Mouse (Mus musculus) forebrain, embryonic 10.5 days (tissue): Measurements from ENCODE around the gene Cd164. TPM values are rescaled to one million over a fixed set of nuclear protein-coding genes. Genes with fewer than 3 reads are reported as not detected.
A peak's percentile ranks its signal among the peaks of the same experiment; 100 is the strongest.

ENCODE experiments used
- DNase-seq: peaks from one replicate; pipeline ENCODE4 v3.0.0-alpha.2; 2017; ENCODE audit warnings: low spot score; ENCODE audit errors: extremely low spot score
- H3K27ac ChIP-seq: fragments of 300-500 bp; sonication (generic); 2 replicates; pipeline ENCODE4 v1.5.1; 2016; ENCODE audit warnings: mild to moderate bottlenecking
- H3K27me3 ChIP-seq: fragments of 300-500 bp; sonication (generic); 2 replicates; pipeline ENCODE4 v1.6.1; 2016; ENCODE audit warnings: mild to moderate bottlenecking; ENCODE audit not compliant: poor library complexity, severe bottlenecking
- H3K36me3 ChIP-seq: fragments of 300-500 bp; sonication (generic); replicated peaks from 2 replicates; pipeline ENCODE4 v1.6.1; 2016; ENCODE audit warnings: mild to moderate bottlenecking, moderate library complexity
- H3K4me1 ChIP-seq: fragments of 300-500 bp; sonication (generic); 2 replicates; pipeline ENCODE4 v1.6.1; 2016
- H3K4me3 ChIP-seq: fragments of 300-500 bp; sonication (generic); 2 replicates; pipeline ENCODE4 v1.5.1; 2016; ENCODE audit warnings: mild to moderate bottlenecking, moderate library complexity
- H3K9me3 ChIP-seq: fragments of 300-500 bp; sonication (generic); 2 replicates; pipeline ENCODE4 v1.6.1; 2016; ENCODE audit warnings: mild to moderate bottlenecking, moderate library complexity
- WGBS: fragments of 180-500 bp; shearing (Covaris S2); methylation state at CpG from one replicate; pipeline ENCODE4 v1.1.7; 2016; 5-methylcytosine and 5-hydroxymethylcytosine counted together
- polyA plus RNA-seq: library from polyadenylated mRNA; unstranded; fragments of >200 nt; fragmentation: Nextera tagmentation; extraction: Ambion mirVana; gene quantifications from 2 replicates; pipeline ENCODE4 v1.2.1, GENCODE M21; 2016

Gene Cd164
- polyA plus RNA-seq, 1 experiment from 2014 or later: 125 TPM

DNA sequence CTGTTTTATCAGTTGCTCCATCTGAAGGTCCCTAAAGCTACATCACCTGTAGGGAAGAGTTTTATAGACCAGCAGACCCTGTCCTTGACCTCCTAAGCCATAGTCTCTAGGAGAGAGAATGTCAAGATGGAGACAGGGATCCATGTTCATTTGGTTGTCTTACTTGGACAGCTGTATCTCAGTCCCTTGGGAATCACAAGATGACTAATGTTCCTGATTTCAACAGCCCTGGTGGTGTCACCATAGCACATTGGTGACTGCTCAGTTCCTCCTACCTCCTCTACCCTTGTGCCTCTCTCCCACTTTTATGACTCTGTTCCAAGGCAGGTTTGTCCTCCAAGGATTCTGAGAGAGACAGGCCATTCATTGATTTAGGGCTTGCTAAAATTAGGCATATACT, 4.3 kb upstream of the Cd164 start:
- DNase-seq: no peak
- peaks cover 6% of the 10 kb centered on the region for H3K4me1 ChIP-seq
- no peaks in the 10 kb centered on the region for H3K36me3 ChIP-seq
- no peaks in the 10 kb centered on the region for H3K9me3 ChIP-seq
- no peaks in the 10 kb centered on the region for H3K27me3 ChIP-seq
- H3K27ac ChIP-seq: no peak overlapping the region
- H3K4me3 ChIP-seq: no peak overlapping the region

DNA sequence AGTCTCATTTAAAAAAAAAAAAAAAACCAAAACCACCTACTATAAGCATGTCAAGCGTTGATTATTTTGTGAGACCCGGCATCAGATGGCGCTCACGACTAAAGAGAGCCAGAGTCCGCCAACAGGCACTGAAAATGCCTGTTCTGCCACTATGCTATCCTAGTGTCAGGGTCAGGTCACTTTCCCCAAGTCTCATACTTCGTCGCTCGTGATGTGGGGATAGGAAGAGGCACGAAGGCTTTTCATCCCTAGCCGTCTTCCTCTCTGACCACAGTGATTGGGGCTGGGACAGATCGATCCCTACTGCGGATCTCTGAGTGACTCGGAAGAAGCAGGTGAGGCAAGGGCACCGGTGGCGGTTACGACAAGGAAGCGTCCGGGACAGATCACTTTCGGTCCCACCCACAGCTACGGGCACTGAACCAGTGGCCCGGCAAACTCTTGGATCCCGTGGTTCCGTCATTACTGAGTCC, 670 bp upstream of the Cd164 start:
- Histone ChIP-seq H3K4me1 (peaks cover 36% of the 10 kb centered on the region), H3K9me3 (no peaks in the 10 kb centered on the region), H3K36me3 (peaks cover 11% of the 10 kb centered on the region), H3K27me3 (no peaks in the 10 kb centered on the region), H3K4me3 (peak overlapping the region; percentile 94), H3K27ac (peak overlapping the region; percentile 99)
- WGBS: 0% methylated on average over 23 of the region's 23 CpGs
- DNase-seq: no peak

DNA sequence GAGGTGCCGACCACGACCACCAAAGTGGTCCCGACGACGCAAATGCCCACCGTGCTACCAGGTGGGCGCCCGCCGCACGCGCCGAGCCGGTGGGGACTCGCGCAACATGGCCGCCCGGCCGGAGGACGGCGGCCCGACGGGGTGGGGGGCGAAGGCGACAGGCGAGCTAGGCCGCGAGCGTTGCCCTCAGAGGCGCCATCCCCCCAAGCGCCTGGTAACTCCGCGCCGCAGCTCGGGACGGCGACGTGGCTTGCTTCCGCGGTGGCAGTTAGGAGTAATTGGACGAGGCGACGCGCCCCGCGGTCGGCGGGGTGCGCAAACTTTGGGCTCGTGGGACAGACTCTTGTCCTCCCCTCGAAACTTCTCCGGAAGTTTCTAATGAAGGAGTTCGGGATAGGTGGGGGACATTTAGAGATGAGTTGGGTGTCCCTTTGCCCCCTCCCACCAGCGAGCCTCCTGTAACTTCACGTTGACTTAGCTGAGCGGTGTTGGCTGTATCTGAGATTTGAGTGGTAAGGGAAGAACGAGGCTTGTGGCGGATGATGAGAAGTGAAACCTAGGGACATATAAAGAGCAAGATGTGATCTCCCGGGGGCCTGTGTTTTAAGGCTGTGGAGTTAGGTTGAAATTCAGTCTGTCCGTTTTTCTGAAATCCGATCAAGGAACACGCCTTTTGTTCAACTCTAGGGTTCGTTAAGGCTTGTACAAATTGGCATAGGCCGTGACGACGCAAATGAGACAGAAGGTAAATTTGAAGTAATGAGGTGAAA, 611 bp downstream of the Cd164 start:
- H3K36me3 ChIP-seq: peaks cover 24% of the 10 kb centered on the region
- under 1% methylated on average over 65 of the region's 65 CpGs for WGBS
- no peaks in the 10 kb centered on the region for H3K27me3 ChIP-seq
- H3K27ac ChIP-seq: peak overlapping the region; percentile 99
- H3K4me1 ChIP-seq: peaks cover 36% of the 10 kb centered on the region
- peak overlapping the region; percentile 94 for H3K4me3 ChIP-seq
- peak; percentile 68 for DNase-seq
- H3K9me3 ChIP-seq: no peaks in the 10 kb centered on the region

DNA sequence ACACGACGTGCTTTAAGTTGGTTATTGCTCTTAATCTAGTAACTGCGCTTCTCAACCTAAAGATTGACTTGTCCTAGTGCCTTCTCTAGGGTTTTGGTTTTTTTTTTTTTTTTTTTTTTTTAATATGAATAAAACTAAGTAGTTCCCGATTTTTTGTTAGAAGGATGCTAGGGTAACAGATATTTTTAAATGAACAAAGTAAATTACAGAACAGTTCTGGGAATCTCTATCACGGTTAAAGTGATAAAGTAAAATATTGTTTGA, 1.1 kb downstream of the Cd164 start:
- Histone ChIP-seq H3K4me3 (peak overlapping the region; percentile 94), H3K27ac (peak overlapping the region; percentile 99), H3K27me3 (no peaks in the 10 kb centered on the region), H3K36me3 (peaks cover 29% of the 10 kb centered on the region), H3K4me1 (peaks cover 36% of the 10 kb centered on the region), H3K9me3 (no peaks in the 10 kb centered on the region)
- 7% methylated on average over 5 of the region's 5 CpGs for WGBS
- no peak for DNase-seq

DNA sequence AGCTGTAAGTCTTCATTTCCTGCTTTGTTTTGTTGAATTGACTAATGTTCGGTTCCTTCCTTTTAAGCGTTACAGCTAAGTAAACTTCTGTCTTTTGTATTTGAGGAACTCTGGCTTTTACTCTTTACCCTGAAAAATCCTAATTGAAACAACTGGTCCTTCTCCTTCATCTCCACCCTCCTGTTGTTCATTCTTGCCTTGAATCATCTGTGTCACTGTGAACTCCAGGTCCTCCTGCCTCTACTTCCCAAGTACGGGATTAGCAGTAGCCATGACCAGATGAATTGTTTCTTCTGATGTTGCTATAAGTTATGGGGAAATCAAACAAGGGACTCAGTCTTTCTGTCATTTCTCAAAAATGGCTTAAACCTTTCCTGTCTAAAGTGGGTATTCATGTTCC, 4.2 kb downstream of the Cd164 start:
- no peak overlapping the region for H3K27ac ChIP-seq
- WGBS: 88% methylated on average over 3 of the region's 3 CpGs
- no peak overlapping the region for H3K4me3 ChIP-seq
- H3K36me3 ChIP-seq: peaks cover 57% of the 10 kb centered on the region
- no peaks in the 10 kb centered on the region for H3K9me3 ChIP-seq
- H3K4me1 ChIP-seq: peaks cover 29% of the 10 kb centered on the region
- H3K27me3 ChIP-seq: no peaks in the 10 kb centered on the region
- DNase-seq: no peak

DNA sequence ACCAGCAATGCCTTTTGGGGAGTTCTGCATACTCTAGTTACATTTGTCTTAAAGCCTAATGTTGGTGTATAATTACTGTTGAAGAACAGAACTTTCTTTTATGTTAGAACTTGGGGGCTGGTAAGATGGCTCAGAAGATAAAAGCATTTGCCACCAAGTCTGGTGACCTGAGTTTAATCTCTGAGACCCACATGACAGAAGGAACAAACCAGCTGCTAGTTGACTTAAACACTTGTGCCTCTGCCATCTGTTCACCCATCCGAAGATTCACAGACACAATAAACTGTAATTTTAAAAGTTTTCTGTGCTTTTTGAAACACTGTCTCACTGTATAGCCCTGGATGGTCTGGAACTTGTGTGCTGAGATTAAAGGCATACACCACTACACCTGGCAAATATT, 6.5 kb downstream of the Cd164 start:
- Histone ChIP-seq H3K9me3 (no peaks in the 10 kb centered on the region), H3K4me3 (no peak overlapping the region), H3K27me3 (no peaks in the 10 kb centered on the region), H3K27ac (no peak overlapping the region), H3K4me1 (peaks cover 28% of the 10 kb centered on the region), H3K36me3 (peaks cover 81% of the 10 kb centered on the region)
- WGBS: 90% methylated on average over 1 of the region's 1 CpGs
- DNase-seq: no peak

DNA sequence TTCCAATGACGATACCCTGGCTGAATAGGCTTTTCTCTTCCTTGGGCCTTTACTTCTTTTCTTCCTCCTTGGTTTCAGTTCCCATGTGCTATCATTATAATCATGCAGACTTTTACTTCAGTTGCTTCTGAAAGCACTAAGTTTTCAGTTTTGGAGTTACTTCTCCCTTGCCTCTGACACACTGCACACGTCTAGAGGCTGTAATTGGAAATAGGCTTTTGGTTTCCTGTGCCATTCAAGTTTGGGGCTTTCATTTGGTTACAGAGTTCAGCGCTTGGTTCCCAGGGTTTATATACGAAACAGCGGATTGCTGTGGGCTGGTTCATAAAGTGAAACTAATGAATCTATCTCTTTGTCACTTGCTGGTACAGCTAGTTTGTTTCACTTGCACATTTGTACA, 10.8 kb downstream of the Cd164 start:
- Histone ChIP-seq H3K27me3 (no peaks in the 10 kb centered on the region), H3K9me3 (peaks cover 6% of the 10 kb centered on the region; the same call in 1 of the 2 replicates), H3K4me3 (no peak overlapping the region), H3K27ac (no peak overlapping the region), H3K36me3 (peaks cover 98% of the 10 kb centered on the region), H3K4me1 (no peaks in the 10 kb centered on the region)
- WGBS: 93% methylated on average over 5 of the region's 5 CpGs
- DNase-seq: no peak

DNA sequence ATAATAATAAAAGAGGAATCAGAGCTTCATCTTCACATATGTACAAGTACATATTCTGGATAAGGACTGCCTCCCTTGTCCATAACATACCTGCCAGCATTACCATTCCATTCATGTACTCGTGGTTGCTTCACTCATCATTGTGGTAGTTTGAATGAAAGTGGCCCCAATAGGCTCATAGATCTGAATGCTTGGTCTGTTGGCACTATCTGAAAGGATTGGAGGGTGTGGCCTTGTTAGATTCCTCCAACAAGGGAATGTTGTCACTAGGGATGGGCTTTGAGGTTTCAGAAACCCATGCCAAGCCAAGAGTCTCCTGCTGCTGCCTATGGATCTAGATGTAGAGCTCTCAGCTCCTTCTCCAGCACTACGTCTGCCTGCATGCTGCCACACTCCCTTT, 16.8 kb downstream of the Cd164 start:
- Histone ChIP-seq H3K27me3 (no peaks in the 10 kb centered on the region), H3K4me1 (no peaks in the 10 kb centered on the region), H3K27ac (no peak overlapping the region), H3K36me3 (peaks cover 83% of the 10 kb centered on the region), H3K4me3 (no peak overlapping the region), H3K9me3 (peaks cover 9% of the 10 kb centered on the region; the same call in 1 of the 2 replicates)
- no peak for DNase-seq
- 92% methylated on average over 2 of the region's 2 CpGs for WGBS

DNA sequence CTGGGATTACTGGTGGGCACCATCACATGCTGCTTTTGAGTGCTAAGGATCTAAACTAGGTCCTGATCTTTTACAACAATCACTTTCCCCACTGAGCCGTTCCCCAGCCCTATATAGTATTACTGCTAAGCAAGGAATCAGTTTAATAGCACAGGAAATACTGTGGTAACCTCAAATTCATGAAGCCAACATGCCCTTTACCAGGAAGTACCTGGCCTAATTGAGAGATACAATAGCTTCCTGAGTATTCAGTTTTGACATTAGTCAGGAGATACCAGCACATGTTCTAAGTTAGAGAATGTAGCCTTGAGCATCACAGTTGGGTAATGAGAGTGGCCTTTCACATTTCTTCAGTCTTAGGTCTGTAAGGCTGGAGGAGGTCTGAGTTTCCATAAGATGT, 17.5 kb downstream of the Cd164 start:
- Histone ChIP-seq H3K27ac (no peak overlapping the region), H3K27me3 (no peaks in the 10 kb centered on the region), H3K36me3 (peaks cover 76% of the 10 kb centered on the region), H3K9me3 (peaks cover 9% of the 10 kb centered on the region; the same call in 1 of the 2 replicates), H3K4me3 (no peak overlapping the region), H3K4me1 (no peaks in the 10 kb centered on the region)
- 94% methylated on average over 1 of the region's 1 CpGs for WGBS
- DNase-seq: no peak

DNA sequence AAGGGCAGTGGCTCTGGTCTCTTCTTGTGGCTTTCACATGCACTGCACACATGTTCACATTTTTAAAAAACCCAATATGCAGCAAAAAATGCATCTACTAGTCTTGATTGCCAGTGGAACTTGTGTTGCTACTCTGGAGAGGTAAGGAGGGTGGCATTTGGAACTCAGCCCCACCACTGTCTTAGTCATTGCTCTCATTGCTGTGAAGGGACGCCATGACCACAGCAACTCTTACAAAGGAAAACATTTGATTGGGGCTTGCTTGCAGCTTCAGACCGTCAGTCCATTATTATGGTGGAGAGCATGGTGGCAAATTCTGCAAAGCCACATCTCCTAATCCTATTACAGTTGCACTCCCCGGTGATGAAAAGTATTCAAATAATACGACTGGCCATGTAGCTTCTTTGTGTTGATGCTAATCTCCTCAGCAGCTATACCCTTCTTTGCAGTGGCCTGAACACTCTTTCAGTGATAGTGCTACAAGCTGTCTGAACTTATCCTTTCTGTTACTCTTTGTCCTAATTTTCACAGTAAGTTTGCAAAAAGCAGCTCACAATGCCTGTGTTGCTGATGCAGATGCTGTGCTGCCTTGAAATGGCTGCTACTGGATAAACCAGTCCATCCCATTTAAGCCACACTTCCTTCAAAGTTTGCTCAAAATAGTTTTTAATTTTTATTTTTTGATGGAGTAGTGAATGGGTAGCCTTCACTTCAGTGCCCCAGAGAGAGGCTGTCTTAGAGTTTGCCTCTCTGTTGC, 18.2 kb downstream of the Cd164 start:
- H3K36me3 ChIP-seq: peaks cover 69% of the 10 kb centered on the region
- H3K4me3 ChIP-seq: no peak overlapping the region
- H3K27ac ChIP-seq: no peak overlapping the region
- H3K9me3 ChIP-seq: peaks cover 9% of the 10 kb centered on the region; the same call in 1 of the 2 replicates
- H3K4me1 ChIP-seq: no peaks in the 10 kb centered on the region
- H3K27me3 ChIP-seq: no peaks in the 10 kb centered on the region
- WGBS: 71% methylated on average over 4 of the region's 4 CpGs
- no peak for DNase-seq

DNA sequence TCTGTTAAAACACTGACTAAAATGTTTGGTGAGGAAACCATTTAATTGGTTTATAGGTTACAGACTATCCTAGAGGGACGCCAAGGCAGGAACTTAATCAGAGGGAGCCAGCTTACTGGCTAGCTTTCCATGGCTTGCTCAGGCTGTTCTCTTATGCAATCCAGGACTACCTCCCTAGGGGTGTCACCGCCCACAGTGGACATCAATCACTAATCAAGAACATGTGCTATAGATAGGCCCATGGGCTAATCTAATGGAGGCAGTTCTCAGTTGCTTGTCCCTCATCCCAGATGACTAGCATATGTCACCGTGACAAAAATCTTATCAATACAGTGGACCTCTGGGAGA, 18.7 kb downstream of the Cd164 start:
- no peaks in the 10 kb centered on the region for H3K4me1 ChIP-seq
- H3K36me3 ChIP-seq: peaks cover 63% of the 10 kb centered on the region
- H3K27ac ChIP-seq: no peak overlapping the region
- no peak for DNase-seq
- no peaks in the 10 kb centered on the region for H3K27me3 ChIP-seq
- H3K9me3 ChIP-seq: peaks cover 9% of the 10 kb centered on the region; the same call in 1 of the 2 replicates
- WGBS: 90% methylated on average over 3 of the region's 3 CpGs
- H3K4me3 ChIP-seq: no peak overlapping the region

DNA sequence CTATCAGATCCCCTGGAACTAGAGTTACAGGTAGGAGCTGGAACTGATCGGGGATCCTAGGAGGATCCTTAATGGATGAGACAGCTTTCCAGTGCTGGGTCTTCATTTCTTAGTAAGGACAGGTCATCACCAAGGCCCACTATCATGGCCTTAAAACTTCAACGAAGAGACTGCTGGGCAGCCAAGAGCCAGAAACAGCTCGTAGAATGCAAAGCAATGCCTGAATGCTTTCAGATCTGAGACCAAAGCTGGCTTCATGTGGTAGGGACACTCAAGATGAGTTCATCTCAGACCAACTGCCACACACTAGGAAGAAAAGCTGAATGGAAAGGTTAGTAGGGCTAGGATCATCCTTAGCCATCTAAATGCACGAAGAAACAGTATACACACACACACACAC, 19.8 kb downstream of the Cd164 start:
- peaks cover 9% of the 10 kb centered on the region; the same call in 1 of the 2 replicates for H3K9me3 ChIP-seq
- 95% methylated on average over 4 of the region's 4 CpGs for WGBS
- H3K36me3 ChIP-seq: peaks cover 53% of the 10 kb centered on the region
- H3K27me3 ChIP-seq: no peaks in the 10 kb centered on the region
- no peak overlapping the region for H3K27ac ChIP-seq
- peaks cover 2% of the 10 kb centered on the region for H3K4me1 ChIP-seq
- H3K4me3 ChIP-seq: no peak overlapping the region
- no peak for DNase-seq

DNA sequence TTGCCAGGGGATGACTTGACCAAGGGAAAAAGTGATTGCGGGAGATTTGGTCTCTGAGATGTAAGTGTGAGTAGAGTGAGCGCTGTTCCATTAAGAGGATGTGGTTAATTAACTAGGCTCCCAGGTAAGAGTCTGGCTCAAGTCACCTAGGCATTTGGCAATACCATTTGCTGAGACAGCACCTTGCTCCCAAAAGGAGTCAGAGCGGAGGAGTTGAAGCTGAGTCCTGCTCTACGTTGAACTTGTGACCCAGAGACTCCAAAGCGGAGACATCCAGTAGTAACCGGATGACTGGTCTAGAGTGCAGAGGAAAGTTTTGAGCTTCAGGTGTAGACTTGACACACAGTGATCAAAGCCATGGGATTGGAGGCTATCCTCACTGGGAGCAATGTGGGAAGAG, 22.8 kb downstream of the Cd164 start:
- H3K27ac ChIP-seq: no peak overlapping the region
- no peaks in the 10 kb centered on the region for H3K27me3 ChIP-seq
- 0 out of 2 replicates have a peak, but pooled peaks cover 2% of the 10 kb centered on the region for H3K9me3 ChIP-seq
- no peak for DNase-seq
- no peak overlapping the region for H3K4me3 ChIP-seq
- peaks cover 15% of the 10 kb centered on the region for H3K4me1 ChIP-seq
- WGBS: 94% methylated on average over 6 of the region's 6 CpGs
- peaks cover 22% of the 10 kb centered on the region for H3K36me3 ChIP-seq
